Mouse (Mus musculus): Measurements from ENCODE around the gene Gm11213. TPM values are rescaled to one million over a fixed set of nuclear protein-coding genes. Genes with fewer than 3 reads are reported as not detected.

The Gm11213 gene
- polyA plus RNA-seq, 1 experiment from 2014 or later: not detected

Other genes with a start within 250 kb of the Gm11213 start
- gene Orm3, start 249.1 kb downstream of the Gm11213 start, polyA plus RNA-seq (2014; fragmentation: Nextera tagmentation; extraction: Ambion mirVana): not detected in 2 replicates
- gene Orm2, start 242.8 kb downstream of the Gm11213 start, polyA plus RNA-seq (2014; fragmentation: Nextera tagmentation; extraction: Ambion mirVana): not detected in 2 replicates
- 7.0 and 9.1 TPM in 2 replicates for gene Akna, start 201.9 kb downstream of the Gm11213 start, polyA plus RNA-seq (2014; fragmentation: Nextera tagmentation; extraction: Ambion mirVana)
- 7.5 and 9.1 TPM in 2 replicates for gene Whrn, start 109.3 kb downstream of the Gm11213 start, polyA plus RNA-seq (2014; fragmentation: Nextera tagmentation; extraction: Ambion mirVana)
- gene Atp6v1g1, start 60.5 kb downstream of the Gm11213 start, polyA plus RNA-seq (2014; fragmentation: Nextera tagmentation; extraction: Ambion mirVana): 386 and 408 TPM in 2 replicates
- 6.2 and 8.1 TPM in 2 replicates for gene Tmem268, start 46.5 kb downstream of the Gm11213 start, polyA plus RNA-seq (2014; fragmentation: Nextera tagmentation; extraction: Ambion mirVana)
- gene Tex48, start 17.2 kb upstream of the Gm11213 start, polyA plus RNA-seq (2014; fragmentation: Nextera tagmentation; extraction: Ambion mirVana): not detected in 2 replicates
- gene Gm11214, start 58.1 kb upstream of the Gm11213 start, polyA plus RNA-seq (2014; fragmentation: Nextera tagmentation; extraction: Ambion mirVana): not detected in 2 replicates
- 0.07 TPM in 1 of 2 replicates, not detected in the other for gene Tnfsf15, start 139.9 kb upstream of the Gm11213 start, polyA plus RNA-seq (2014; fragmentation: Nextera tagmentation; extraction: Ambion mirVana)